Comparison of ENCODE assay signal across 8 mouse cellular contexts in genomic region chr16:37867791-37868505, GRCm38 (mm10). TPM values are rescaled to one million over a fixed set of nuclear protein-coding genes. Genes with fewer than 3 reads are reported as not detected.
DNase-seq lines count a peak whose midpoint lies in the region; ATAC-seq and TF ChIP-seq lines count a peak whose summit lies in the region.

TSS of gene Lrrc58 (plus strand) at chr16:37868389.

- H3K27ac ChIP-seq in brown adipose tissue, adult 24 weeks (replicated peaks; ENCODE audit: low read depth, low read length): peak within 1 kb of the TSS; percentile 95
- peak within 1 kb of the TSS; percentile 98 for H3K27ac ChIP-seq in forebrain, embryonic 11.5 days (ENCODE audit: low read depth, low read length)
- H3K27ac ChIP-seq in heart, embryonic 15.5 days: peak within 1 kb of the TSS; percentile 99
- peak within 1 kb of the TSS; percentile 41 for H3K27ac ChIP-seq in liver, embryonic 14.5 days
- H3K27ac ChIP-seq in stomach, embryonic 16.5 days (ENCODE audit: low read length): peak within 1 kb of the TSS; percentile 98

- H3K4me2 ChIP-seq in forebrain, embryonic 11.5 days (ENCODE audit: low read depth, low read length, severe bottlenecking): peak within 1 kb of the TSS; percentile 76
- peak within 1 kb of the TSS; percentile 88 for H3K4me2 ChIP-seq in heart, embryonic 15.5 days
- H3K4me2 ChIP-seq in liver, embryonic 14.5 days (ENCODE audit: low read depth): peak within 1 kb of the TSS; percentile 77
- H3K4me2 ChIP-seq in stomach, embryonic 16.5 days (ENCODE audit: low read depth, low read length): peak within 1 kb of the TSS; percentile 72

- ATAC-seq in CD4-positive, CD25-positive, alpha-beta regulatory T cell, adult 4 months: peak; percentile 81
- peak; percentile 90 for ATAC-seq in forebrain, embryonic 11.5 days (replicated peaks; ENCODE audit: low FRiP score)
- peak; percentile 94 for ATAC-seq in heart, embryonic 15.5 days (replicated peaks; ENCODE audit: insufficient number of reproducible peaks, insufficient read depth, low FRiP score, low read depth)
- ATAC-seq in liver, embryonic 14.5 days (ENCODE audit: insufficient read depth): peak; percentile 90
- peak; percentile 94 for ATAC-seq in stomach, embryonic 16.5 days (ENCODE audit: insufficient read depth, low FRiP score)

- H3K27me3 ChIP-seq in forebrain, embryonic 11.5 days (ENCODE audit: control insufficient read depth, insufficient read depth, low read length): no peaks in the 10 kb centered on the region
- no peaks in the 10 kb centered on the region for H3K27me3 ChIP-seq in heart, embryonic 15.5 days
- H3K27me3 ChIP-seq in liver, embryonic 14.5 days (ENCODE audit: control insufficient read depth, insufficient read depth, low read length): no peaks in the 10 kb centered on the region
- H3K27me3 ChIP-seq in stomach, embryonic 16.5 days (ENCODE audit: control insufficient read depth, insufficient read depth, low read length): no peaks in the 10 kb centered on the region

- no peak for TF ChIP-seq EP300 in liver, embryonic 14.5 days (IDR thresholded peaks at IDR 0.05; ENCODE audit: low read depth)

- H3K9ac ChIP-seq in forebrain, embryonic 11.5 days (ENCODE audit: low read length): peak within 1 kb of the TSS; percentile 99
- peak within 1 kb of the TSS; percentile 92 for H3K9ac ChIP-seq in heart, embryonic 15.5 days
- H3K9ac ChIP-seq in liver, embryonic 14.5 days (replicated peaks): peak within 1 kb of the TSS; percentile 79
- H3K9ac ChIP-seq in stomach, embryonic 16.5 days (ENCODE audit: low read length): peak within 1 kb of the TSS; percentile 99

- peak within 1 kb of the TSS; percentile 81 for H3K4me3 ChIP-seq in brown adipose tissue, adult 24 weeks (ENCODE audit: insufficient read depth, low read depth, low read length)
- H3K4me3 ChIP-seq in forebrain, embryonic 11.5 days (ENCODE audit: low read depth, low read length): peak within 1 kb of the TSS; percentile 96
- H3K4me3 ChIP-seq in heart, embryonic 15.5 days: peak within 1 kb of the TSS; percentile 97
- peak within 1 kb of the TSS; percentile 75 to 90 for H3K4me3 ChIP-seq in liver, embryonic 14.5 days (ENCODE audit: insufficient read depth in 1 of 2, low read depth in 2 of 2, low read length in 2 of 2)
- peak within 1 kb of the TSS; percentile 99 for H3K4me3 ChIP-seq in stomach, embryonic 16.5 days (replicated peaks; ENCODE audit: low read length)

- H3K9me3 ChIP-seq in forebrain, embryonic 11.5 days (ENCODE audit: control insufficient read depth, low read length): no peaks in the 10 kb centered on the region
- H3K9me3 ChIP-seq in heart, embryonic 15.5 days (replicated peaks): no peaks in the 10 kb centered on the region
- H3K9me3 ChIP-seq in liver, embryonic 14.5 days (ENCODE audit: control insufficient read depth, low read length): no peaks in the 10 kb centered on the region
- no peaks in the 10 kb centered on the region for H3K9me3 ChIP-seq in stomach, embryonic 16.5 days (replicated peaks; ENCODE audit: control insufficient read depth, low read length)

- no peaks in the 10 kb centered on the region; the same call in 1 of the 2 replicates for H3K36me3 ChIP-seq in forebrain, embryonic 11.5 days (ENCODE audit: control insufficient read depth, insufficient read depth, low read length)
- no peaks in the 10 kb centered on the region; the same call in 1 of the 2 replicates for H3K36me3 ChIP-seq in heart, embryonic 15.5 days
- H3K36me3 ChIP-seq in liver, embryonic 14.5 days (replicated peaks; ENCODE audit: control insufficient read depth, insufficient read depth, low read depth): no peaks in the 10 kb centered on the region
- H3K36me3 ChIP-seq in stomach, embryonic 16.5 days (ENCODE audit: control insufficient read depth, insufficient read depth, low read length): no peaks in the 10 kb centered on the region

- peaks cover 20% of the 10 kb centered on the region for H3K4me1 ChIP-seq in brown adipose tissue, adult 24 weeks (ENCODE audit: control insufficient read depth, insufficient read depth, insufficient read length, low read length)
- H3K4me1 ChIP-seq in forebrain, embryonic 11.5 days (replicated peaks; ENCODE audit: control insufficient read depth, insufficient read depth, low read length): peaks cover 7% of the 10 kb centered on the region; the same call in 1 of the 2 replicates
- H3K4me1 ChIP-seq in heart, embryonic 15.5 days (replicated peaks): peaks cover 25% of the 10 kb centered on the region
- peaks cover 0 to 21% of the 10 kb centered on the region in 2 experiments; a peak in 3 of 4 replicates for H3K4me1 ChIP-seq in liver, embryonic 14.5 days (replicated peaks; ENCODE audit: control insufficient read depth in 2 of 2, insufficient read depth in 2 of 2, low read length in 1 of 2)
- H3K4me1 ChIP-seq in stomach, embryonic 16.5 days (ENCODE audit: control insufficient read depth, insufficient read depth, low read length): peaks cover 17% of the 10 kb centered on the region

- 1% methylated on average over 68 of the region's 86 CpGs for WGBS in forebrain, embryonic 11.5 days
- 1% methylated on average over 86 of the region's 86 CpGs for WGBS in heart, embryonic 15.5 days
- 2% methylated on average over 86 of the region's 86 CpGs for WGBS in liver, embryonic 14.5 days (ENCODE audit: insufficient replicate concordance)
- WGBS in stomach, embryonic 16.5 days: under 1% methylated on average over 74 of the region's 86 CpGs

- no peak for TF ChIP-seq CTCF in liver, embryonic 14.5 days (IDR thresholded peaks at IDR 0.05; ENCODE audit: low read depth)

- DNase-seq in forebrain, embryonic 11.5 days (ENCODE audit: low spot score): peak; percentile 89
- DNase-seq in kidney, postnatal 25 days: peak; percentile 80 to 94
- DNase-seq in liver, embryonic 14.5 days (ENCODE audit: low read depth in 3 of 3, low spot score in 3 of 3): peak; percentile 43 to 52 (median 49)
- peak; percentile 86 for DNase-seq in neural tube, embryonic 10.5 days (ENCODE audit: extremely low spot score, low spot score)

RNA-seq across cellular contexts. Expression of gene Lrrc58, which starts in this region (rescaled TPM):
- 10 to 100 TPM; 19.6 to 21.5 TPM for polyA plus RNA-seq in CD4-positive, CD25-positive, alpha-beta regulatory T cell, adult 4 months (2017; shearing (Covaris generic))
- polyA plus RNA-seq in brown adipose tissue, adult 24 weeks (2012; ENCODE audit: insufficient read depth, insufficient read length, missing spikeins): 50.9 and 60.6 TPM in 2 replicates
- 64.8 and 73.5 TPM in 2 replicates for polyA plus RNA-seq in forebrain, embryonic 11.5 days (2014; fragmentation: Nextera tagmentation; extraction: Ambion mirVana)
- polyA plus RNA-seq in heart, embryonic 15.5 days (2015; fragmentation: Nextera tagmentation; extraction: Ambion mirVana): 36.4 and 41.7 TPM in 2 replicates
- 3.2 and 4.1 TPM in 2 replicates for polyA plus RNA-seq in liver, embryonic 14.5 days (2012; rRNA removed)
- 8.7 and 10.0 TPM in 2 replicates for polyA plus RNA-seq in liver, embryonic 14.5 days (2014; fragmentation: Nextera tagmentation; extraction: Ambion mirVana)
- 40.1 and 41.8 TPM in 2 replicates for polyA plus RNA-seq in stomach, embryonic 16.5 days (2015; fragmentation: Nextera tagmentation; extraction: Ambion mirVana)

Comparison
In these comparisons a context has a peak if more than half of its experiments do, and no peak if none do; other contexts are left out.
1. Peak in every context shown above with its lines: DNase-seq, ATAC-seq, H3K4me3 ChIP-seq and H3K27ac ChIP-seq.
2. H3K27ac ChIP-seq: peak in every context shown above with its lines; median percentile 99 in heart, embryonic 15.5 days; 98 in forebrain, embryonic 11.5 days; 98 in stomach, embryonic 16.5 days; 95 in brown adipose tissue, adult 24 weeks; 41 in liver, embryonic 14.5 days.